In genomic region chr7:84086039-84086829, GRCm38 (mm10) we compare ENCODE assay signal across 8 mouse cellular contexts. TPM values are rescaled to one million over a fixed set of nuclear protein-coding genes. Genes with fewer than 3 reads are reported as not detected.
A peak's percentile ranks its signal among the peaks of the same experiment; 100 is the strongest.
DNase-seq lines count a peak whose midpoint lies in the region; ATAC-seq lines count a peak whose summit lies in the region.

Gene Cemip (minus strand): TSS chr7:84086502.

- no peak within 1 kb of the TSS for H3K9ac ChIP-seq in embryonic facial prominence, embryonic 11.5 days (replicated peaks; ENCODE audit: low read length)

- H3K4me3 ChIP-seq in embryonic facial prominence, embryonic 11.5 days (ENCODE audit: low read depth, low read length): peak within 1 kb of the TSS; percentile 38

- ATAC-seq in embryonic facial prominence, embryonic 11.5 days (replicated peaks; ENCODE audit: insufficient number of reproducible peaks, low FRiP score, low TSS enrichment, low read depth): peak; percentile 86

- peaks cover 8% of the 10 kb centered on the region for H3K27me3 ChIP-seq in embryonic facial prominence, embryonic 11.5 days (ENCODE audit: control insufficient read depth, insufficient read depth, low read length)

- H3K9me3 ChIP-seq in embryonic facial prominence, embryonic 11.5 days (replicated peaks; ENCODE audit: control insufficient read depth, low read length): no peaks in the 10 kb centered on the region

- intact Hi-C loops in left cerebral cortex, postnatal 36 days (cut with DNase I): loop anchor here (5.0 kb wide), 3 partner anchors 66 to 271 kb away; partner anchors contain the start of gene Abhd17c

- DNase-seq in adrenal gland, postnatal 14 days: peak; percentile 90
- peak; percentile 87 for DNase-seq in embryonic facial prominence, embryonic 11.5 days (ENCODE audit: low spot score)
- DNase-seq in heart, adult 18-20 months: peak; percentile 68 to 85
- DNase-seq in kidney, adult 11 months: peak; percentile 70
- peak; percentile 86 to 87 for DNase-seq in left cerebral cortex, postnatal 36 days (ENCODE audit: low spot score in 2 of 2)
- DNase-seq in mesoderm, embryonic 11.5 days (ENCODE audit: low read depth, low spot score): peak; percentile 78
- peak; percentile 27 for DNase-seq in skeletal muscle tissue, adult 2 months (ENCODE audit: low read depth, low spot score)
- DNase-seq in urinary bladder, postnatal 4 days (ENCODE audit: low spot score in 2 of 2): peak; percentile 82 to 87

- H3K36me3 ChIP-seq in embryonic facial prominence, embryonic 11.5 days (replicated peaks; ENCODE audit: control insufficient read depth, insufficient read depth, low read depth, low read length): no peaks in the 10 kb centered on the region

- no peaks in the 10 kb centered on the region; the same call in 1 of the 2 replicates for H3K4me1 ChIP-seq in embryonic facial prominence, embryonic 11.5 days (ENCODE audit: control insufficient read depth, insufficient read depth, low read length)

- peak within 1 kb of the TSS; percentile 83 for H3K4me2 ChIP-seq in embryonic facial prominence, embryonic 11.5 days (ENCODE audit: low read depth, low read length)

- H3K27ac ChIP-seq in embryonic facial prominence, embryonic 11.5 days (replicated peaks; ENCODE audit: low read depth, low read length): no peak within 1 kb of the TSS

- WGBS in embryonic facial prominence, embryonic 11.5 days: 1% methylated on average over 54 of the region's 54 CpGs

RNA-seq across cellular contexts. Expression of gene Cemip, which starts in this region (rescaled TPM):
- 2.3 and 2.5 TPM in 2 replicates for total RNA-seq in adrenal gland, postnatal 14 days (2021)
- 0.58 and 0.78 TPM in 2 replicates for polyA plus RNA-seq in embryonic facial prominence, embryonic 11.5 days (2014; fragmentation: Nextera tagmentation; extraction: Ambion mirVana)
- under 1 TPM in 1 of 2 experiments, not detected in 1; 0.08 TPM for total RNA-seq in heart, adult 18-20 months (2021)
- 10 to 100 TPM; 14.5 to 18.7 TPM for total RNA-seq in left cerebral cortex, postnatal 36 days (2021)

Comparison
In these comparisons a context has a peak if more than half of its experiments do, and no peak if none do; other contexts are left out.
1. Peak in DNase-seq, ATAC-seq, H3K4me3 ChIP-seq and H3K4me2 ChIP-seq in embryonic facial prominence, embryonic 11.5 days; RNA of the gene not detected or under 1 TPM.
2. Peak in DNase-seq in heart, adult 18-20 months; RNA of the gene not detected or under 1 TPM.
3. DNase-seq: peak in every context shown above with its lines; median percentile 90 in adrenal gland, postnatal 14 days; 87 in embryonic facial prominence, embryonic 11.5 days; 86 in left cerebral cortex, postnatal 36 days; 84 in urinary bladder, postnatal 4 days; 78 in mesoderm, embryonic 11.5 days; 76 in heart, adult 18-20 months; 70 in kidney, adult 11 months; 27 in skeletal muscle tissue, adult 2 months.